Mouse (Mus musculus): Measurements from ENCODE around the gene Rab3c.

Gene Rab3c

DNA sequence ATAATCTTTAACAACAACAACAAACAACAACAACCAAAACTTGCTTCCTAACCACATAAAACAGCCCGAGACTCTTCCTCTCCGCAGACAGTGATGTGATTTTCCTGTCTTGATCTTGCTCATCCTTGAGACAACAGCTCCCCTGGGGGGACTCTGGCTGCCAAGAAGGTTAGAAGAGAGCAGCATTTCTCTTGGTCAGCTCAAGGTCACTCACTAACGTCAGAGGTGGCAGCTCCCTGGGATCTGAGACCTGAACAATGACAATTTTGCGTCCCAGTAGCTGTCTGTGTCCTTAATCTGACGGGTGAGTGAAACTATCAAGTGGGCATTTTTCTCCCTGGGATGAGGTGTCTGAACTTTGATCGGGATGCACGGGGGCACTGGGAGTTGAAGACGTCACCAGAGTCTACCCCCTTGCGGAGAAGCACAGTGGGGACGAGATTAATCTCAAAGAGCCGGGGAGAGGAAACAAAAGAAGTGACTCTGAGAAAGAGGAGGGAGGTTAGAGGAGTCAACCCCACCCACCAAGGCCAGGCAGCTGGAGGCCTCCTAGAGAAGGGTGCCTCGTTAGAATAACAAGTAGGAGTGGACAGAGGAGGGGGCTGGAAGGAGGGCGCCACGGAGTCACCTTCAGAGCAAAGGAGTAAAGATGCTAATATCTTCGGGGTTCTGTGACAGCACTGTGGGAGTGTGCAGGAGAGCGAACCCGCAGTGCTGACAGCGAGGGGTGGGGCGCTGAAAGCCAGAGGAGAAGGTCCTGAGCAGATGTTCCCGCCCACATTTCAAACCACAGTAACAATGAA, 261.7 kb downstream of the Rab3c start:
- peak; percentile 46 for DNase-seq (ENCODE audit: low spot score)

DNA sequence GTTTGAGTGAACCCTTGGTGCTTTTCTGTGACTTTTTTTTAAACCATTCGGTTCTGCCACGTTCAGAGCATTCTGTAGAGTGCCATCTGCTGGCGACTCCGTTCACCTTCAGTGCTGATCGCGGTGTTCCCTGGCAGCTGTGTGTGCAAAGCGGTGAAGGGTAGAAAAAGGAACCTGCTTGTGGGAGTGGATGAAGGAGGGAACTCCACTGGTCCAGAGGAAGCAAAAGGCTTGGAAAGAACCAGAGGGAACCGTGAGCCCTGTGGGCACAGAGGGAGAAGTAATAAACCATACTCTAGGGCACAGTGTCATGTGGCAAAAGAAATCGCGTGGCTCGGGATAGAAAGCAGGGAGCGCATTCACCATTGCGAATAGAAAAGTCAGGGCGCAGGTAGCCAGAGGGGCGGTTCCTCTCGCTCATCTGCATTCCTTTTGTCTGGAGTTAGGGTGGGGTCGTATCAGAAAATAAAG, 262.3 kb downstream of the Rab3c start:
- DNase-seq (ENCODE audit: low spot score), result peak; percentile 89

DNA sequence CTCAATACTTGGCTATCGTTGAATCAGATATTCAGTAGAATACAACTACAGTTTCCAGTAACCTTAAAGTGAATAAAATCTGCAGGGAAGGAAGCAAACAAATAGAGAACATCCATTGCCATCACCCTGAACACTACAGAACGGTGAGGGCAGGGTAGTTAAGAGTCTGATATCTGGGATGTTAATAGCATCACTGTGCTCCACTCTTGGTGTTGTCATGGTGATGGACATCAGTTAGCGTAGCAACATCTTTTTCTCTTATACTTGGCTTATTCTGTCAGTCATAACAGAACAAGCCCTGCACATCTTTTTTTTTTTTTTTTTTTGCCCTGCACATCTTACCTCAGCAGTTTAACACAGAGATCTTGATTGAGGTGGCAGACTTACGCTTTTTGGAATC, 268.8 kb downstream of the Rab3c start:
- no peak for DNase-seq (ENCODE audit: low spot score)

DNA sequence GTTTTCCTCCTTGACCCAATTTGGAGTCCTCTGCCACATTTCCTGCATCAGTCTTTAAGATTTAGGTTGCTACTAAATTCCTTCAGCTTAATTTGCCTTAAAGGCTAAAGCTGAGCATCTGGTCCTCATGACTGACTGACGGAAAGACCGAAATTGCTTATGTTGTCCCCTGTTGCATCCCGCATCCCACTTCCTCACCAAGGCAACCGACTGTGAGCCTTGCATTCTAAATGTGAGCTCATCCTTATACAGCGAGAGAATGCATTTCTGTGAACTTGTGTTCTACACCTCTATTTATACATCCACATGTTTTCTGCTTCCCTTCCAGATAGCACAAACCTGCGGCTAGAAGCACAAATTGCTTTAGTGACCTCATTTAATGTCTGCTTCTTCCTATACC, 269.9 kb downstream of the Rab3c start:
- DNase-seq (ENCODE audit: low spot score), result no peak

DNA sequence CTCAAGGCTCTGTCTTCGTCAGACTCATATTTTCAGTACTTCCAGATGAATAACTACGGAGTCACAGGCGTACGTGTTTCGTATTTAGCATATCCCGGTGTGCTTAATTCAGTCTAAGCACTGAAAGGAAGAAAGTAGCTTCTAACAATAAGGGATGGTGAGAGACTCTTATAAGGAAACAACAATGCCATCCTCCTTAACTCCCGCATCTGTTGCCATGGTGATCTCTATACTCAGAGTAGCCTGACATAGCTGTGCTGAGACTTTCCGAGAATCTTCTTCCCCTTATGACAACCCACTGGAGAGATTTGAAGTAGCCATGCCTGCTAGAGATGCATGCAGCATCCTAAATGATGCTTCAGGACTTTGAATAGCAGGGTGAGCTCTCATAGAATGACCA, 272.3 kb downstream of the Rab3c start:
- no peak for DNase-seq (ENCODE audit: low spot score)

DNA sequence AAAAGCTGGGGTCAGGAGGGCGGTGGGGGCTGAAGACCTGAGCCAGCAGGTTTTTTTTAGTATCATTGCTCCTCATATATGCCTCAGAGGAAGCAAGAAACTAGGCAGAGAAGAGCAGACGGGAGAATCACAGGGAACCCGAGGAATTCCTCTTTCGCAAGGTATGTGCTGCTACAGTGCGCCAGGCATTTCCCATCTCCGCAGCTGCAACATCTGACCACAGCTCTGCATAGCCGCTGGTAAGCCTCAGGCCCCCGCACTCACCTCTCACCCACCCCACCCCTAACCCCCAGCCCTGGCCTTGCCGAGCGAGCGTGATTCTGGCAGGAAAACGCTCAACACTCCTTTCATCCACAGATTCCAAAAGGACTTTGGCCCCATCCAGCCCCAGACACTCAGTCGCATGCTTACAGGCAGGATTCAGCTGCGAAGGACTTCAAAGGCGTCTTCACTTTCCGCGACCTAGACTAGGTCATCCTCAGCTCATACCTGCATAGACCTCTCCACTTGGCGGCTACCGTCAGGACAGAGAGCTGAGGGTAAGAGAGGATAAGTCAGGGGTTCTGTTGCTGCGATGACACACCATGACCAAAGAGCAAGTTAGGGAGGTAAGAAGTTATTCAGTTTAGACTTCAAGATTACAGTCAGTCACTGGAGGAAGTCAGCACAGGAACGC, 274.6 kb downstream of the Rab3c start:
- no peak for DNase-seq (ENCODE audit: low spot score)
